Mouse (Mus musculus) liver, embryonic 13.5 days (tissue): Measurements from ENCODE around the gene Pdlim5. TPM values are rescaled to one million over a fixed set of nuclear protein-coding genes. Genes with fewer than 3 reads are reported as not detected.

Experiments used
- ATAC-seq: fragments of 200-750 bp; cut with Nextera tagmentation; 2 replicates; pipeline ENCODE4 v1.8.0; 2017; ENCODE audit warnings: low read depth, mild to moderate bottlenecking, moderate number of reproducible peaks, moderate library complexity
- DNase-seq: peaks from one replicate; pipeline ENCODE4 v3.0.0; 2022
- H3K27ac ChIP-seq: fragments of 300-500 bp; sonication (generic); 2 replicates; pipeline ENCODE4 v1.5.1; 2015; ENCODE audit warnings: moderate library complexity, mild to moderate bottlenecking, inconsistent platforms
- H3K27me3 ChIP-seq: fragments of 300-500 bp; sonication (generic); 2 replicates; pipeline ENCODE4 v1.6.1; 2015; ENCODE audit warnings: mild to moderate bottlenecking, inconsistent platforms
- H3K36me3 ChIP-seq: fragments of 300-500 bp; sonication (generic); 2 replicates; pipeline ENCODE4 v1.6.1; 2015; ENCODE audit warnings: mild to moderate bottlenecking, inconsistent platforms
- H3K4me1 ChIP-seq: fragments of 300-500 bp; sonication (generic); replicated peaks from 2 replicates; pipeline ENCODE4 v1.6.1; 2015; ENCODE audit warnings: inconsistent platforms
- H3K4me2 ChIP-seq: fragments of 300-500 bp; sonication (generic); 2 replicates; pipeline ENCODE4 v1.6.1; 2015; ENCODE audit warnings: inconsistent platforms, mild to moderate bottlenecking, moderate library complexity
- H3K4me3 ChIP-seq: fragments of 300-500 bp; sonication (generic); replicated peaks from 2 replicates; pipeline ENCODE4 v1.5.1; 2015; ENCODE audit warnings: mild to moderate bottlenecking, inconsistent platforms
- H3K9ac ChIP-seq: fragments of 300-500 bp; sonication (generic); 2 replicates; pipeline ENCODE4 v1.6.1; 2015; ENCODE audit warnings: mild to moderate bottlenecking, inconsistent platforms
- H3K9me3 ChIP-seq: fragments of 300-500 bp; sonication (generic); replicated peaks from 2 replicates; pipeline ENCODE4 v1.6.1; 2016; ENCODE audit warnings: inconsistent platforms
- WGBS: fragments of 180-500 bp; shearing (Covaris S2); methylation state at CpG from one replicate; pipeline ENCODE4 v1.1.7; 2015; ENCODE audit not compliant: insufficient replicate concordance; 5-methylcytosine and 5-hydroxymethylcytosine counted together
- polyA plus RNA-seq: library from polyadenylated mRNA; unstranded; fragments of >200 nt; fragmentation: Nextera tagmentation; extraction: Ambion mirVana; gene quantifications from 2 replicates; pipeline ENCODE4 v1.2.1, GENCODE M21; 2015

The Pdlim5 gene
- polyA plus RNA-seq, 1 experiment from 2014 or later, result 11.0 TPM

GRCm38 (mm10) chr3:142252086-142252485 lies 143.4 kb downstream of the Pdlim5 start:
- DNase-seq (no peak), ATAC-seq (no peak)
- no peak overlapping the region for H3K9ac ChIP-seq
- 82% methylated on average over 1 of the region's 1 CpGs for WGBS
- H3K9me3 ChIP-seq, result no peaks in the 10 kb centered on the region
- H3K27me3 ChIP-seq, result no peaks in the 10 kb centered on the region
- H3K4me2 ChIP-seq, result no peak overlapping the region
- H3K27ac ChIP-seq, result no peak overlapping the region
- H3K4me3 ChIP-seq, result no peak overlapping the region
- H3K4me1 ChIP-seq, result no peaks in the 10 kb centered on the region
- H3K36me3 ChIP-seq, result no peaks in the 10 kb centered on the region

- Histone ChIP-seq H3K36me3 (0 out of 2 replicates have a peak, but pooled peaks cover 6% of the 10 kb centered on the region), H3K4me2 (no peak overlapping the region), H3K9me3 (no peaks in the 10 kb centered on the region), H3K27me3 (no peaks in the 10 kb centered on the region), H3K4me1 (no peaks in the 10 kb centered on the region), H3K4me3 (no peak overlapping the region), H3K9ac (no peak overlapping the region), H3K27ac (no peak overlapping the region)
- DNase-seq (no peak), ATAC-seq (no peak)
- 75% methylated on average over 2 of the region's 2 CpGs for WGBS
Measured at GRCm38 (mm10) chr3:142249458-142249857, 146.0 kb downstream of the Pdlim5 start.

- ATAC-seq (no peak), DNase-seq (no peak)
- no peak overlapping the region for H3K27ac ChIP-seq
- no peak overlapping the region for H3K9ac ChIP-seq
- H3K27me3 ChIP-seq, result no peaks in the 10 kb centered on the region
- no peak overlapping the region for H3K4me2 ChIP-seq
- H3K4me3 ChIP-seq, result no peak overlapping the region
- peaks cover 9% of the 10 kb centered on the region; the same call in 1 of the 2 replicates for H3K36me3 ChIP-seq
- no peaks in the 10 kb centered on the region for H3K9me3 ChIP-seq
- 72% methylated on average over 5 of the region's 5 CpGs for WGBS
- no peaks in the 10 kb centered on the region for H3K4me1 ChIP-seq
Measured at GRCm38 (mm10) chr3:142243263-142243662, 152.2 kb downstream of the Pdlim5 start.

GRCm38 (mm10) chr3:142239298-142239697 lies 156.2 kb downstream of the Pdlim5 start:
- no peaks in the 10 kb centered on the region for H3K27me3 ChIP-seq
- no peaks in the 10 kb centered on the region for H3K4me1 ChIP-seq
- no peak for DNase-seq
- 86% methylated on average over 2 of the region's 2 CpGs for WGBS
- H3K9me3 ChIP-seq, result no peaks in the 10 kb centered on the region
- peaks cover 3% of the 10 kb centered on the region; the same call in 1 of the 2 replicates for H3K36me3 ChIP-seq
- H3K4me3 ChIP-seq, result no peak overlapping the region
- no peak for ATAC-seq
- H3K4me2 ChIP-seq, result no peak overlapping the region
- H3K27ac ChIP-seq, result no peak overlapping the region
- H3K9ac ChIP-seq, result no peak overlapping the region

- H3K4me2 ChIP-seq, result no peak overlapping the region
- H3K4me3 ChIP-seq, result no peak overlapping the region
- DNase-seq (no peak), ATAC-seq (no peak)
- H3K36me3 ChIP-seq, result peaks cover 3% of the 10 kb centered on the region; the same call in 1 of the 2 replicates
- no peaks in the 10 kb centered on the region for H3K4me1 ChIP-seq
- no peak overlapping the region for H3K27ac ChIP-seq
- H3K9me3 ChIP-seq, result no peaks in the 10 kb centered on the region
- H3K27me3 ChIP-seq, result no peaks in the 10 kb centered on the region
- H3K9ac ChIP-seq, result no peak overlapping the region
- 74% methylated on average over 10 of the region's 10 CpGs for WGBS
Measured at GRCm38 (mm10) chr3:142238260-142239046, 157.0 kb downstream of the Pdlim5 start.

GRCm38 (mm10) chr3:142237621-142238020 lies 157.9 kb downstream of the Pdlim5 start:
- Histone ChIP-seq H3K27ac (no peak overlapping the region), H3K9me3 (no peaks in the 10 kb centered on the region), H3K36me3 (no peaks in the 10 kb centered on the region), H3K4me3 (no peak overlapping the region), H3K9ac (no peak overlapping the region), H3K4me2 (no peak overlapping the region), H3K4me1 (no peaks in the 10 kb centered on the region), H3K27me3 (no peaks in the 10 kb centered on the region)
- DNase-seq, result no peak
- no peak for ATAC-seq
- 70% methylated on average over 5 of the region's 5 CpGs for WGBS

- Histone ChIP-seq H3K9ac (no peak overlapping the region), H3K4me1 (no peaks in the 10 kb centered on the region), H3K4me3 (no peak overlapping the region), H3K27ac (no peak overlapping the region), H3K9me3 (no peaks in the 10 kb centered on the region), H3K36me3 (no peaks in the 10 kb centered on the region), H3K4me2 (no peak overlapping the region), H3K27me3 (no peaks in the 10 kb centered on the region)
- DNase-seq (no peak), ATAC-seq (no peak)
- WGBS, result 79% methylated on average over 16 of the region's 16 CpGs
Measured at GRCm38 (mm10) chr3:142233606-142234465, 161.7 kb downstream of the Pdlim5 start.

GRCm38 (mm10) chr3:142228665-142229064 lies 166.8 kb downstream of the Pdlim5 start:
- Histone ChIP-seq H3K4me2 (no peak overlapping the region), H3K27ac (no peak overlapping the region), H3K4me3 (no peak overlapping the region), H3K36me3 (no peaks in the 10 kb centered on the region), H3K9me3 (no peaks in the 10 kb centered on the region), H3K9ac (no peak overlapping the region), H3K4me1 (no peaks in the 10 kb centered on the region), H3K27me3 (no peaks in the 10 kb centered on the region)
- WGBS, result 78% methylated on average over 7 of the region's 7 CpGs
- ATAC-seq (no peak), DNase-seq (no peak)

- Histone ChIP-seq H3K36me3 (no peaks in the 10 kb centered on the region), H3K9ac (no peak overlapping the region), H3K4me2 (no peak overlapping the region), H3K9me3 (no peaks in the 10 kb centered on the region), H3K4me1 (no peaks in the 10 kb centered on the region), H3K27ac (no peak overlapping the region), H3K27me3 (no peaks in the 10 kb centered on the region), H3K4me3 (no peak overlapping the region)
- DNase-seq (no peak), ATAC-seq (no peak)
- WGBS, result 68% methylated on average over 7 of the region's 7 CpGs
Measured at GRCm38 (mm10) chr3:142222471-142223103, 172.9 kb downstream of the Pdlim5 start.

- Histone ChIP-seq H3K36me3 (no peaks in the 10 kb centered on the region), H3K4me3 (no peak overlapping the region), H3K27ac (no peak overlapping the region), H3K27me3 (no peaks in the 10 kb centered on the region), H3K4me2 (no peak overlapping the region), H3K4me1 (no peaks in the 10 kb centered on the region), H3K9me3 (no peaks in the 10 kb centered on the region), H3K9ac (no peak overlapping the region)
- WGBS, result 71% methylated on average over 9 of the region's 9 CpGs
- no peak for ATAC-seq
- no peak for DNase-seq
Measured at GRCm38 (mm10) chr3:142219910-142220309, 175.6 kb downstream of the Pdlim5 start.

- WGBS, result 44% methylated on average over 2 of the region's 2 CpGs
- Histone ChIP-seq H3K27me3 (no peaks in the 10 kb centered on the region), H3K4me1 (no peaks in the 10 kb centered on the region), H3K27ac (no peak overlapping the region), H3K9ac (no peak overlapping the region), H3K9me3 (no peaks in the 10 kb centered on the region), H3K4me2 (no peak overlapping the region), H3K4me3 (no peak overlapping the region), H3K36me3 (no peaks in the 10 kb centered on the region)
- ATAC-seq (no peak), DNase-seq (no peak)
Measured at GRCm38 (mm10) chr3:142212821-142213220, 182.7 kb downstream of the Pdlim5 start.
